Mouse (Mus musculus): ENCODE data around the gene Fundc1.
"Not testable (repeated sequence)": the region's sequence is repeated elsewhere in the genome, so short reads cannot be mapped to it uniquely, and the experiment has no call there.

Gene Fundc1

GRCm38 (mm10) chrX:17571621-17572459 is at the start of gene Fundc1:
Gene Fundc1 (minus strand): TSS chrX:17572325.
- peak; percentile 94 for DNase-seq

GRCm38 (mm10) chrX:17611253-17611652 is 39.1 kb upstream of the Fundc1 start:
- DNase-seq, result no peak

GRCm38 (mm10) chrX:17608763-17609162 is 36.6 kb upstream of the Fundc1 start:
- DNase-seq, result no peak

- DNase-seq, result no peak
Observed at GRCm38 (mm10) chrX:17607668-17608067, 35.5 kb upstream of the Fundc1 start.

- no peak for DNase-seq
Observed at GRCm38 (mm10) chrX:17593331-17593730, 21.2 kb upstream of the Fundc1 start.

- no peak for DNase-seq
Observed at GRCm38 (mm10) chrX:17590745-17591144, 18.6 kb upstream of the Fundc1 start.

- no peak for DNase-seq
Observed at GRCm38 (mm10) chrX:17571271-17571620, 879 bp downstream of the Fundc1 start.

- DNase-seq, result no peak
Observed at GRCm38 (mm10) chrX:17568670-17569069, 3.5 kb downstream of the Fundc1 start.

GRCm38 (mm10) chrX:17565743-17566142 is 6.4 kb downstream of the Fundc1 start:
- no peak for DNase-seq

- DNase-seq, result no peak
Observed at GRCm38 (mm10) chrX:17564732-17565131, 7.4 kb downstream of the Fundc1 start.

GRCm38 (mm10) chrX:17558746-17559145 is 13.4 kb downstream of the Fundc1 start:
- no peak for DNase-seq

GRCm38 (mm10) chrX:17554488-17554887 is 17.6 kb downstream of the Fundc1 start:
- DNase-seq, result no peak

- DNase-seq, result not testable (repeated sequence)
Observed at GRCm38 (mm10) chrX:17551586-17551985, 20.5 kb downstream of the Fundc1 start.

- DNase-seq, result peak; percentile 20
Observed at GRCm38 (mm10) chrX:17547143-17547806, 24.9 kb downstream of the Fundc1 start.

GRCm38 (mm10) chrX:17544860-17545492 is 27.1 kb downstream of the Fundc1 start:
- no peak for DNase-seq

GRCm38 (mm10) chrX:17537701-17538100 is 34.4 kb downstream of the Fundc1 start:
- DNase-seq, result no peak

GRCm38 (mm10) chrX:17527008-17527407 is 45.1 kb downstream of the Fundc1 start:
- DNase-seq, result no peak

- DNase-seq, result peak; percentile 56
Observed at GRCm38 (mm10) chrX:17521221-17521716, 50.9 kb downstream of the Fundc1 start.

- DNase-seq, result no peak
Observed at GRCm38 (mm10) chrX:17520086-17520485, 52.0 kb downstream of the Fundc1 start.

GRCm38 (mm10) chrX:17514012-17514411 is 58.1 kb downstream of the Fundc1 start:
- no peak for DNase-seq

GRCm38 (mm10) chrX:17512021-17512602 is 60.0 kb downstream of the Fundc1 start:
- no peak for DNase-seq
